Mouse (Mus musculus) testis, adult 2 months (tissue): ENCODE measurements around the gene Gm43552. TPM values are rescaled to one million over a fixed set of nuclear protein-coding genes. Genes with fewer than 3 reads are reported as not detected.

ENCODE experiments used
- H3K27ac ChIP-seq: fragments of 200-500 bp; 2 replicates; pipeline ENCODE4 v1.5.1; 2012; ENCODE audit warnings: low read depth, low read length; ENCODE audit not compliant: control insufficient read depth, insufficient read depth
- H3K27me3 ChIP-seq: fragments of 200-500 bp; 2 replicates; pipeline ENCODE4 v1.6.1; 2012; ENCODE audit warnings: mild to moderate bottlenecking, low read length, moderate library complexity; ENCODE audit not compliant: control insufficient read depth, insufficient read depth
- H3K36me3 ChIP-seq: fragments of 200-500 bp; 2 replicates; pipeline ENCODE4 v1.6.1; 2012; ENCODE audit warnings: mild to moderate bottlenecking, low read length; ENCODE audit not compliant: control insufficient read depth, insufficient read depth
- H3K4me1 ChIP-seq: fragments of 200-500 bp; 2 replicates; pipeline ENCODE4 v1.6.1; 2012; ENCODE audit warnings: low read length; ENCODE audit not compliant: control insufficient read depth, insufficient read depth
- H3K4me3 ChIP-seq: fragments of 200-500 bp; 2 replicates; pipeline ENCODE4 v1.5.1; 2012; ENCODE audit warnings: low read depth, mild to moderate bottlenecking, low read length, moderate library complexity, mixed read lengths; ENCODE audit not compliant: control insufficient read depth
- CTCF ChIP-seq: fragments of 200-500 bp; IDR thresholded peaks from 2 replicates; pipeline ENCODE4 v1.5.1; 2012; ENCODE audit warnings: low read depth, mild to moderate bottlenecking, inconsistent platforms, low read length, moderate library complexity; ENCODE audit not compliant: control insufficient read depth, insufficient read depth, insufficient replicate concordance
- POLR2A ChIP-seq: fragments of 200-500 bp; IDR thresholded peaks from 2 replicates; pipeline ENCODE4 v1.6.1; 2012; ENCODE audit warnings: low read depth, mild to moderate bottlenecking, inconsistent platforms, low read length, moderate library complexity; ENCODE audit not compliant: control insufficient read depth
- polyA plus RNA-seq: library from polyadenylated mRNA; depleted of rRNA; stranded (reverse); fragments of >200 nt; gene quantifications from 2 replicates; pipeline ENCODE4 v1.2.3, GENCODE M21; 2012

The Gm43552 gene
- polyA plus RNA-seq, 1 experiment, result not detected

- H3K27ac ChIP-seq, result 0 out of 2 replicates have a peak overlapping the region, but pooled peaks have one; percentile 4
- no peak overlapping the region for H3K4me3 ChIP-seq
- H3K27me3 ChIP-seq, result no peaks in the 10 kb centered on the region
- no peaks in the 10 kb centered on the region for H3K4me1 ChIP-seq
- TF ChIP-seq CTCF (no peak), POLR2A (no peak)
- H3K36me3 ChIP-seq, result no peaks in the 10 kb centered on the region
These were observed 20.9 kb upstream of the Gm43552 start for GRCm38 (mm10) chr5:65513506-65513905.

GRCm38 (mm10) chr5:65508395-65508794 lies 15.8 kb upstream of the Gm43552 start:
- no peak for TF ChIP-seq CTCF
- Histone ChIP-seq H3K4me1 (peaks cover 2% of the 10 kb centered on the region; the same call in 1 of the 2 replicates), H3K27me3 (no peaks in the 10 kb centered on the region), H3K36me3 (no peaks in the 10 kb centered on the region), H3K27ac (no peak overlapping the region; the same call in 1 of the 2 replicates), H3K4me3 (no peak overlapping the region)

- H3K27ac ChIP-seq, result no peak overlapping the region
- no peaks in the 10 kb centered on the region for H3K36me3 ChIP-seq
- H3K27me3 ChIP-seq, result no peaks in the 10 kb centered on the region
- H3K4me1 ChIP-seq, result peaks cover 2% of the 10 kb centered on the region; the same call in 1 of the 2 replicates
- no peak overlapping the region for H3K4me3 ChIP-seq
- TF ChIP-seq POLR2A (no peak), CTCF (no peak)
These were observed 13.2 kb upstream of the Gm43552 start for GRCm38 (mm10) chr5:65505786-65506185.

DNA sequence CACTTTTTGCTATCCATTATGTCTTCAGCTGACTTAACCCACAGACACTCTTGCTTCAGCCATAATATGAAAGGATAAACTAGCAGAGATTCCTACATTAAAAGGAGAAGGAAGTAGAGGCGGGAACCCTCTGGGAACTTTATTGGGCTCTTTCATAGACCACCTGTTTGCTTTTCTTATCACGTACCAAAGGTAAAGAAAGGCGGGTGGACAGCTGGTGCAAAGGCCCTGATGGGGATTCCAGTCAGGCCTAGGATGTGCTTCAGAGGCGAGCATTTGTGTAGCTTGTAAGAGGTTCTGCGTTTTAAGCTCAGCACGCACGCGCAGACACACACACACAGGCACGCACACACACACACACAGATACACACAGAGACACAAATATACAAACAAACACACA lies 8.8 kb upstream of the Gm43552 start:
- H3K36me3 ChIP-seq, result no peaks in the 10 kb centered on the region
- H3K27ac ChIP-seq, result no peak overlapping the region
- no peak for TF ChIP-seq CTCF
- no peak for TF ChIP-seq POLR2A
- H3K4me1 ChIP-seq, result peaks cover 2% of the 10 kb centered on the region; the same call in 1 of the 2 replicates
- no peaks in the 10 kb centered on the region for H3K27me3 ChIP-seq
- H3K4me3 ChIP-seq, result no peak overlapping the region

DNA sequence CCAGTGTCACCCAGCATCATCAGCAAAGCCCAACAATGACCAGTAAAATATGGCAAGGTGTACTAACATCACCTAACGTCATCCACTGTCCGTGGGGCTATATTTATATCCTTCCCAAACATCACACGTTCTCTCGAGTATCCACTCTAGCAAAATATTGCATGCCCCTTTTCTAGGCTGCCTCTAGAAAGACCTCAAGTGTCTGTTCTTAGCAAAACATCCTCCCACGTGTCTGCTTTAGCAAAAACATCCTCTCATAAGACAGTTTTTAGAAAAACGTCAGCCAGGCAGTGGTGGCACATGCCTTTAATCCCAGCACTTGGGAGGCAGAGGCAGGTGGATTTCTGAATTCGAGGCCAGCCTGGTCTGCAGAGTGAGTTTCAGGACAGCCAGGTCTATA lies 7.6 kb upstream of the Gm43552 start:
- H3K36me3 ChIP-seq, result no peaks in the 10 kb centered on the region
- H3K27ac ChIP-seq, result no peak overlapping the region
- no peaks in the 10 kb centered on the region for H3K27me3 ChIP-seq
- no peak for TF ChIP-seq POLR2A
- TF ChIP-seq CTCF, result no peak
- no peak overlapping the region for H3K4me3 ChIP-seq
- no peaks in the 10 kb centered on the region for H3K4me1 ChIP-seq

- no peaks in the 10 kb centered on the region for H3K36me3 ChIP-seq
- peak overlapping the region; percentile 87 for H3K4me3 ChIP-seq
- H3K27me3 ChIP-seq, result no peaks in the 10 kb centered on the region
- peak overlapping the region; percentile 85 for H3K27ac ChIP-seq
- H3K4me1 ChIP-seq, result peaks cover 7% of the 10 kb centered on the region
- no peak for TF ChIP-seq CTCF
- TF ChIP-seq POLR2A, result no peak
These were observed 592 bp downstream of the Gm43552 start for GRCm38 (mm10) chr5:65491767-65492715.

GRCm38 (mm10) chr5:65489830-65490229 lies 2.8 kb downstream of the Gm43552 start:
- Histone ChIP-seq H3K4me1 (peaks cover 9% of the 10 kb centered on the region), H3K27ac (no peak overlapping the region), H3K27me3 (no peaks in the 10 kb centered on the region), H3K4me3 (no peak overlapping the region), H3K36me3 (no peaks in the 10 kb centered on the region)
- TF ChIP-seq POLR2A (no peak), CTCF (no peak)
